Mouse (Mus musculus) hindbrain, embryonic 16.5 days (tissue): ENCODE measurements at regions not wholly inside any gene's neighbourhood (a gene's known extent, or its start where the extent isn't known, plus 50 kb on each side); places are given as distances from the start of the nearest gene placed in this dataset.

Experiments
- ATAC-seq: fragments of 200-750 bp; cut with Nextera tagmentation; 2 replicates; pipeline ENCODE4 v1.8.0; 2017; ENCODE audit warnings: moderate TSS enrichment, moderate library complexity
- H3K27ac ChIP-seq: fragments of 300-500 bp; sonication (generic); 2 replicates; pipeline ENCODE4 v1.5.1; 2014; ENCODE audit warnings: low read depth, mild to moderate bottlenecking, control low read depth, low read length, moderate library complexity
- H3K27me3 ChIP-seq: fragments of 300-500 bp; sonication (generic); replicated peaks from 2 replicates; pipeline ENCODE4 v1.6.1; 2014; ENCODE audit warnings: low read length; ENCODE audit not compliant: control insufficient read depth, insufficient read depth
- H3K36me3 ChIP-seq: fragments of 300-500 bp; sonication (generic); 2 replicates; pipeline ENCODE4 v1.6.1; 2014; ENCODE audit warnings: mild to moderate bottlenecking, low read length, moderate library complexity, mixed read lengths; ENCODE audit not compliant: control insufficient read depth, insufficient read depth
- H3K4me1 ChIP-seq: fragments of 300-500 bp; sonication (generic); 2 replicates; pipeline ENCODE4 v1.6.1; 2014; ENCODE audit warnings: low read depth, low read length; ENCODE audit not compliant: control insufficient read depth, insufficient read depth
- H3K4me2 ChIP-seq: fragments of 300-500 bp; sonication (generic); 2 replicates; pipeline ENCODE4 v1.6.1; 2014; ENCODE audit warnings: mild to moderate bottlenecking, low read length, control low read depth, moderate library complexity
- H3K4me3 ChIP-seq: fragments of 300-500 bp; sonication (generic); 2 replicates; pipeline ENCODE4 v1.5.1; 2014; ENCODE audit warnings: mild to moderate bottlenecking, low read length, control low read depth, moderate library complexity
- H3K9ac ChIP-seq: fragments of 300-500 bp; sonication (generic); 2 replicates; pipeline ENCODE4 v1.6.1; 2014; ENCODE audit warnings: low read depth, mild to moderate bottlenecking, control low read depth, low read length, moderate library complexity
- H3K9me3 ChIP-seq: fragments of 300-500 bp; sonication (generic); 2 replicates; pipeline ENCODE4 v1.6.1; 2014; ENCODE audit warnings: mild to moderate bottlenecking, low read length, moderate library complexity; ENCODE audit not compliant: control insufficient read depth
- WGBS: fragments of 180-500 bp; shearing (Covaris S2); extraction: QIAGEN DNeasy Blood & Tissue Kit; methylation state at CpG from one replicate; pipeline ENCODE4 v1.1.7; 2014; 5-methylcytosine and 5-hydroxymethylcytosine counted together

- Histone ChIP-seq H3K9ac (no peak overlapping the region), H3K27ac (no peak overlapping the region), H3K4me1 (0 out of 2 replicates have a peak, but pooled peaks cover 3% of the 10 kb centered on the region), H3K36me3 (no peaks in the 10 kb centered on the region), H3K4me3 (no peak overlapping the region), H3K27me3 (no peaks in the 10 kb centered on the region), H3K9me3 (no peaks in the 10 kb centered on the region), H3K4me2 (no peak overlapping the region)
- no peak for ATAC-seq
- WGBS, result 79% methylated on average over 1 of the region's 1 CpGs
Measured at GRCm38 (mm10) chr13:16702138-16702537, 690.5 kb downstream of the Inhba start.

- Histone ChIP-seq H3K4me3 (no peak overlapping the region), H3K9ac (no peak overlapping the region), H3K36me3 (no peaks in the 10 kb centered on the region), H3K27me3 (no peaks in the 10 kb centered on the region), H3K9me3 (no peaks in the 10 kb centered on the region), H3K4me1 (0 out of 2 replicates have a peak, but pooled peaks cover 3% of the 10 kb centered on the region), H3K27ac (no peak overlapping the region), H3K4me2 (peak overlapping the region; percentile 31)
- 55% methylated on average over 10 of the region's 10 CpGs for WGBS
- peak; percentile 91 for ATAC-seq
Measured at GRCm38 (mm10) chr13:16705217-16706104, 693.8 kb downstream of the Inhba start.

- peak overlapping the region; percentile 31; the same call in 1 of the 2 replicates for H3K4me2 ChIP-seq
- no peaks in the 10 kb centered on the region for H3K36me3 ChIP-seq
- WGBS, result 25% methylated on average over 1 of the region's 1 CpGs
Measured at GRCm38 (mm10) chr13:16706105-16706442, 694.4 kb downstream of the Inhba start.

GRCm38 (mm10) chr13:16715296-16715960 is 703.8 kb downstream of the Inhba start:
- WGBS, result 78% methylated on average over 5 of the region's 5 CpGs
- Histone ChIP-seq H3K4me3 (no peak overlapping the region), H3K27me3 (no peaks in the 10 kb centered on the region), H3K9ac (no peak overlapping the region), H3K4me1 (no peaks in the 10 kb centered on the region), H3K27ac (no peak overlapping the region), H3K36me3 (no peaks in the 10 kb centered on the region), H3K9me3 (no peaks in the 10 kb centered on the region), H3K4me2 (no peak overlapping the region)
- no peak for ATAC-seq

More at GRCm38 (mm10) chr13:16706105-16706442, 694.4 kb downstream of the Inhba start:
- peak; percentile 63; the same call in 1 of the 2 replicates for ATAC-seq
- H3K4me3 ChIP-seq, result no peak overlapping the region
- no peaks in the 10 kb centered on the region for H3K27me3 ChIP-seq
- H3K27ac ChIP-seq, result no peak overlapping the region
- H3K4me1 ChIP-seq, result 0 out of 2 replicates have a peak, but pooled peaks cover 3% of the 10 kb centered on the region
- H3K9ac ChIP-seq, result no peak overlapping the region
- H3K9me3 ChIP-seq, result no peaks in the 10 kb centered on the region

GRCm38 (mm10) chr13:16716340-16716739 is 704.7 kb downstream of the Inhba start:
- H3K27me3 ChIP-seq, result no peaks in the 10 kb centered on the region
- H3K4me1 ChIP-seq, result no peaks in the 10 kb centered on the region
- H3K9ac ChIP-seq, result no peak overlapping the region
- no peaks in the 10 kb centered on the region for H3K36me3 ChIP-seq
- WGBS, result 66% methylated on average over 6 of the region's 6 CpGs
- H3K4me3 ChIP-seq, result no peak overlapping the region
- no peaks in the 10 kb centered on the region for H3K9me3 ChIP-seq
- no peak for ATAC-seq
- H3K27ac ChIP-seq, result no peak overlapping the region
- H3K4me2 ChIP-seq, result no peak overlapping the region

- WGBS, result 64% methylated on average over 5 of the region's 5 CpGs
- no peak for ATAC-seq
Measured at GRCm38 (mm10) chr13:16716796-16717749, 705.4 kb downstream of the Inhba start.

GRCm38 (mm10) chr13:16720090-16720489 is 708.4 kb downstream of the Inhba start:
- no peak overlapping the region for H3K9ac ChIP-seq
- H3K27me3 ChIP-seq, result no peaks in the 10 kb centered on the region
- ATAC-seq, result no peak
- H3K27ac ChIP-seq, result no peak overlapping the region
- no peaks in the 10 kb centered on the region for H3K36me3 ChIP-seq
- no peak overlapping the region for H3K4me2 ChIP-seq
- 94% methylated on average over 2 of the region's 2 CpGs for WGBS
- no peaks in the 10 kb centered on the region for H3K9me3 ChIP-seq
- H3K4me3 ChIP-seq, result no peak overlapping the region
- no peaks in the 10 kb centered on the region for H3K4me1 ChIP-seq

More at GRCm38 (mm10) chr13:16716796-16717749, 705.4 kb downstream of the Inhba start:
- Histone ChIP-seq H3K27ac (no peak overlapping the region), H3K4me3 (no peak overlapping the region), H3K9ac (no peak overlapping the region), H3K27me3 (no peaks in the 10 kb centered on the region), H3K9me3 (no peaks in the 10 kb centered on the region), H3K4me1 (no peaks in the 10 kb centered on the region), H3K4me2 (no peak overlapping the region), H3K36me3 (no peaks in the 10 kb centered on the region)

GRCm38 (mm10) chr13:16725350-16725749 is 713.7 kb downstream of the Inhba start:
- WGBS, result 85% methylated on average over 5 of the region's 5 CpGs
- Histone ChIP-seq H3K9ac (no peak overlapping the region), H3K27me3 (no peaks in the 10 kb centered on the region), H3K9me3 (no peaks in the 10 kb centered on the region), H3K27ac (no peak overlapping the region), H3K36me3 (no peaks in the 10 kb centered on the region), H3K4me3 (no peak overlapping the region), H3K4me2 (no peak overlapping the region), H3K4me1 (no peaks in the 10 kb centered on the region)
- no peak for ATAC-seq
